Mouse (Mus musculus) bone marrow, adult 2 months (tissue): ENCODE results near the gene Camk2g.

ENCODE experiments used
- CTCF ChIP-seq: fragments of 200-500 bp; IDR thresholded peaks from 2 replicates; pipeline ENCODE4 v1.5.1; 2011; ENCODE audit warnings: low read length, control low read depth; ENCODE audit not compliant: control insufficient read depth, insufficient read depth
- POLR2A ChIP-seq: fragments of 200-500 bp; IDR thresholded peaks from 2 replicates; pipeline ENCODE4 v1.6.1; 2011; ENCODE audit warnings: low read depth, mild to moderate bottlenecking, control low read depth, low read length, borderline replicate concordance; ENCODE audit not compliant: control insufficient read depth

- TF ChIP-seq CTCF (no peak), POLR2A (no peak)
Observed at GRCm38 (mm10) chr14:20767936-20768335, 26.0 kb downstream of the Camk2g start.
